10 mouse cellular contexts compared by ENCODE assay signal in genomic region chr12:76095117-76096035, GRCm38 (mm10).
DNase-seq lines count a peak whose midpoint lies in the region; ATAC-seq lines count a peak whose summit lies in the region.
"Had no signal": no experiment of that assay in that cellular context is flagged by ENCODE, and none has a peak within 500 bp of the region (broad histone marks: within the 10 kb centered on the region; RNA-seq: fewer than 3 reads in every experiment).

No protein-coding gene starts in this region.

- 0 out of 2 replicates have a peak, but pooled peaks cover 4% of the 10 kb centered on the region for H3K4me1 ChIP-seq in neural tube, embryonic 15.5 days
- H3K4me1 ChIP-seq in lung, embryonic 15.5 days, result peaks cover 17% of the 10 kb centered on the region
- H3K4me1 ChIP-seq: liver, embryonic 13.5 days had no signal

- H3K27me3 ChIP-seq in neural tube, embryonic 15.5 days (replicated peaks), result no peaks in the 10 kb centered on the region
- no peaks in the 10 kb centered on the region for H3K27me3 ChIP-seq in lung, embryonic 15.5 days
- H3K27me3 ChIP-seq: liver, embryonic 13.5 days had no signal

- no peak overlapping the region for H3K4me3 ChIP-seq in neural tube, embryonic 15.5 days (replicated peaks)
- no peak overlapping the region for H3K4me3 ChIP-seq in lung, embryonic 15.5 days
- H3K4me3 ChIP-seq: gastrocnemius, adult 2 months; liver, embryonic 13.5 days had no signal

- H3K4me2 ChIP-seq in neural tube, embryonic 15.5 days, result no peak overlapping the region
- H3K4me2 ChIP-seq in lung, embryonic 15.5 days, result no peak overlapping the region
- H3K4me2 ChIP-seq: liver, embryonic 13.5 days had no signal

- 69% methylated on average over 30 of the region's 30 CpGs for WGBS in neural tube, embryonic 15.5 days
- WGBS in lung, embryonic 15.5 days, result 43% methylated on average over 30 of the region's 30 CpGs

- ATAC-seq in neural tube, embryonic 15.5 days (ENCODE audit: low FRiP score), result no peak
- peak; percentile 66 for ATAC-seq in lung, embryonic 15.5 days (ENCODE audit: borderline replicate concordance, extremely low read depth, low FRiP score, low TSS enrichment)

- no peak overlapping the region; the same call in 1 of the 2 replicates for H3K27ac ChIP-seq in neural tube, embryonic 15.5 days (replicated peaks)
- no peak overlapping the region for H3K27ac ChIP-seq in lung, embryonic 15.5 days
- H3K27ac ChIP-seq: gastrocnemius, adult 2 months; liver, embryonic 13.5 days had no signal

- peak; percentile 50 to 64 for DNase-seq in cerebellum, postnatal 10 days
- no peak for DNase-seq in cerebellum, postnatal 4 days (ENCODE audit: low spot score in 2 of 2)
- DNase-seq in neural tube, embryonic 10.5 days (ENCODE audit: extremely low spot score, low spot score), result peak; percentile 47
- DNase-seq in thymus, postnatal 36 days, result peak; percentile 58 to 68
- DNase-seq in spleen, adult 18-20 months, result no peak
- no peak for DNase-seq in heart, postnatal 14 days
- DNase-seq: gastrocnemius, adult 2 months; liver, embryonic 13.5 days had no signal

- H3K36me3 ChIP-seq in neural tube, embryonic 15.5 days, result peaks cover 80% of the 10 kb centered on the region
- peaks cover 42% of the 10 kb centered on the region for H3K36me3 ChIP-seq in lung, embryonic 15.5 days

- intact Hi-C loops in heart, postnatal 14 days (cut with DNase I), result no loop called here

- no peak overlapping the region for H3K9ac ChIP-seq in neural tube, embryonic 15.5 days (replicated peaks)
- no peak overlapping the region for H3K9ac ChIP-seq in lung, embryonic 15.5 days
- H3K9ac ChIP-seq: liver, embryonic 13.5 days had no signal

- H3K9me3 ChIP-seq in neural tube, embryonic 15.5 days (replicated peaks), result no peaks in the 10 kb centered on the region
- H3K9me3 ChIP-seq in lung, embryonic 15.5 days, result no peaks in the 10 kb centered on the region
- H3K9me3 ChIP-seq: liver, embryonic 13.5 days had no signal

Comparison
In these comparisons a context has a peak if more than half of its experiments do, and no peak if none do; other contexts are left out.
1. DNase-seq: peak in cerebellum, postnatal 10 days (2 of 2), neural tube, embryonic 10.5 days (single experiment) and thymus, postnatal 36 days (2 of 2); none in cerebellum, postnatal 4 days (0 of 2), spleen, adult 18-20 months (0 of 2) and heart, postnatal 14 days (0 of 2).